Mouse (Mus musculus) kidney, embryonic 15.5 days (tissue): ENCODE data around the gene Spats1. TPM values are rescaled to one million over a fixed set of nuclear protein-coding genes. Genes with fewer than 3 reads are reported as not detected.
"Not testable (repeated sequence)": the region's sequence is repeated elsewhere in the genome, so short reads cannot be mapped to it uniquely, and the experiment has no call there.

Source experiments
- ATAC-seq: fragments of 200-750 bp; cut with Nextera tagmentation; replicated peaks from 2 replicates; pipeline ENCODE4 v1.8.0; 2017; ENCODE audit warnings: moderate TSS enrichment; ENCODE audit not compliant: low FRiP score
- H3K27ac ChIP-seq: fragments of 300-500 bp; sonication (generic); 2 replicates; pipeline ENCODE4 v1.5.1; 2015; ENCODE audit warnings: mild to moderate bottlenecking, inconsistent platforms
- H3K27me3 ChIP-seq: fragments of 300-500 bp; sonication (generic); 2 replicates; pipeline ENCODE4 v1.6.1; 2015; ENCODE audit warnings: inconsistent platforms
- H3K36me3 ChIP-seq: fragments of 300-500 bp; sonication (generic); 2 replicates; pipeline ENCODE4 v1.6.1; 2015; ENCODE audit warnings: inconsistent platforms
- H3K4me1 ChIP-seq: fragments of 300-500 bp; sonication (generic); 2 replicates; pipeline ENCODE4 v1.6.1; 2015; ENCODE audit warnings: inconsistent platforms
- H3K4me2 ChIP-seq: fragments of 300-500 bp; sonication (generic); 2 replicates; pipeline ENCODE4 v1.6.1; 2015; ENCODE audit warnings: moderate library complexity, mild to moderate bottlenecking, inconsistent platforms
- H3K4me3 ChIP-seq: fragments of 300-500 bp; sonication (generic); replicated peaks from 2 replicates; pipeline ENCODE4 v1.5.1; 2015; ENCODE audit warnings: mild to moderate bottlenecking, inconsistent platforms
- H3K9ac ChIP-seq: fragments of 300-500 bp; sonication (generic); 2 replicates; pipeline ENCODE4 v1.6.1; 2015; ENCODE audit warnings: mild to moderate bottlenecking, inconsistent platforms
- H3K9me3 ChIP-seq: fragments of 300-500 bp; sonication (generic); replicated peaks from 2 replicates; pipeline ENCODE4 v1.6.1; 2016; ENCODE audit warnings: inconsistent platforms
- WGBS: fragments of 180-500 bp; shearing (Covaris S2); methylation state at CpG from one replicate; pipeline ENCODE4 v1.1.7; 2015; ENCODE audit warnings: mixed read lengths; 5-methylcytosine and 5-hydroxymethylcytosine counted together
- polyA plus RNA-seq: library from polyadenylated mRNA; unstranded; fragments of >200 nt; fragmentation: Nextera tagmentation; extraction: Ambion mirVana; gene quantifications from 2 replicates; pipeline ENCODE4 v1.2.1, GENCODE M21; 2015

Spats1 gene
- polyA plus RNA-seq, 1 experiment from 2014 or later = 0.29 TPM

- WGBS = 90% methylated on average over 8 of the region's 8 CpGs
- no peak overlapping the region for H3K4me2 ChIP-seq
- H3K36me3 ChIP-seq = no peaks in the 10 kb centered on the region
- H3K4me3 ChIP-seq = no peak overlapping the region
- no peak overlapping the region for H3K27ac ChIP-seq
- H3K9me3 ChIP-seq = no peaks in the 10 kb centered on the region
- no peaks in the 10 kb centered on the region for H3K4me1 ChIP-seq
- no peaks in the 10 kb centered on the region for H3K27me3 ChIP-seq
- ATAC-seq = no peak
- H3K9ac ChIP-seq = no peak overlapping the region
Measured at GRCm38 (mm10) chr17:45459062-45459461, 16.2 kb downstream of the Spats1 start.

GRCm38 (mm10) chr17:45458516-45458915, 16.7 kb downstream of the Spats1 start:
- Histone ChIP-seq H3K9me3 (no peaks in the 10 kb centered on the region), H3K36me3 (no peaks in the 10 kb centered on the region), H3K4me3 (no peak overlapping the region), H3K4me2 (no peak overlapping the region), H3K27me3 (no peaks in the 10 kb centered on the region), H3K9ac (no peak overlapping the region), H3K4me1 (no peaks in the 10 kb centered on the region), H3K27ac (no peak overlapping the region)
- no peak for ATAC-seq
- WGBS = 77% methylated on average over 4 of the region's 4 CpGs

GRCm38 (mm10) chr17:45457487-45457886, 17.7 kb downstream of the Spats1 start:
- Histone ChIP-seq H3K27ac (no peak overlapping the region), H3K4me3 (no peak overlapping the region), H3K9me3 (no peaks in the 10 kb centered on the region), H3K9ac (no peak overlapping the region), H3K27me3 (no peaks in the 10 kb centered on the region), H3K4me1 (no peaks in the 10 kb centered on the region), H3K4me2 (no peak overlapping the region), H3K36me3 (no peaks in the 10 kb centered on the region)
- no peak for ATAC-seq
- WGBS = 93% methylated on average over 5 of the region's 5 CpGs

DNA sequence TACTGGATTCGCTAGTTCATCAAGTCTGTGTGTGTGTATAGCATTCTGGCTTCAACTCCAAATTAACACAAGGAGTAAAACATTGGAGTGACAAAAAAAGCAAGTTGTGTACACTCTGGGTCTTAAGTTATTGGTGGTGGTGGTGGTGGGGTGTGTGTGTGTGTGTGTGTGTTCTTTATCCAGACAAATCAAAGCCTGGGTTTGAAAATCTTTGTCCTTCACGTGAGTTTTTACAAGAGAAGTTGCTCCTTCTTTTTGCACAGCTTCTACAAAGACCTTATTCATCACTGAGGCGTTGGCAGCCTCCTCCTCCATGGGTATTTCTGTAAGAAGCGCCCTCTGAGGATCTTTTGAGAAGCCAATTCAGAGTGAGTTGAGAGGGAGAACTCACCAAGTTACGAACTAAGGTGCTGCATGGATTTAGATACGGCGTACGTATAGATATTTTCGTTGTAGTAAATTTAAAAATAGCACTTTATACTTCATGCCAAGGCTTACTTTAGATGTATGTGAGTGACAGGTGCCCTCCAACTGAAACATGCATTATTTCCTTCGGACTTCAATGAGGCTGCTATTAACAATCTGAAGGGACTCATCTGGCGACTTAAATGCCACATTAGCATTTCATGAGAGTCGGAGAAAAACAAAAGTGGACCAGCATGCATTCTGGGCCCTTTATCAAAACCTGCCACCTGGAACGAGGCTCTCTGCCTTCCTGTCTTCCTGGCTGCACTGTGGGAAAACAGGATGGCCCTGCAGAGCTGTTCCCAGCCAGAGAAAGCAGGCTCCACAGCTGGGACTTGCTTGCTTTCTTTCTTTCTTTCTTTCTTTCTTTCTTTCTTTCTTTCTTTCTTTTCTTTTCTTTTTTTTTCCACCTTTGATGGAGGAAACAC, 18.7 kb downstream of the Spats1 start:
- WGBS = 66% methylated on average over 13 of the region's 13 CpGs
- H3K9ac ChIP-seq = no peak overlapping the region
- H3K9me3 ChIP-seq = no peaks in the 10 kb centered on the region
- no peaks in the 10 kb centered on the region for H3K4me1 ChIP-seq
- no peak overlapping the region for H3K4me2 ChIP-seq
- no peak overlapping the region for H3K27ac ChIP-seq
- ATAC-seq = no peak
- no peaks in the 10 kb centered on the region for H3K36me3 ChIP-seq
- no peaks in the 10 kb centered on the region for H3K27me3 ChIP-seq
- no peak overlapping the region for H3K4me3 ChIP-seq

- H3K9ac ChIP-seq, H3K4me2 ChIP-seq, H3K9me3 ChIP-seq, H3K4me3 ChIP-seq, ATAC-seq, H3K36me3 ChIP-seq, H3K4me1 ChIP-seq, H3K27ac ChIP-seq, H3K27me3 ChIP-seq: not testable (repeated sequence)
- WGBS = 89% methylated on average over 9 of the region's 9 CpGs
Measured at GRCm38 (mm10) chr17:45455783-45456182, 19.4 kb downstream of the Spats1 start.

- Histone ChIP-seq H3K9me3 (no peaks in the 10 kb centered on the region), H3K27ac (no peak overlapping the region), H3K4me3 (no peak overlapping the region), H3K9ac (no peak overlapping the region), H3K4me1 (no peaks in the 10 kb centered on the region), H3K27me3 (no peaks in the 10 kb centered on the region), H3K36me3 (no peaks in the 10 kb centered on the region), H3K4me2 (no peak overlapping the region)
- 80% methylated on average over 2 of the region's 2 CpGs for WGBS
- ATAC-seq = no peak
Measured at GRCm38 (mm10) chr17:45454794-45455193, 20.4 kb downstream of the Spats1 start.

DNA sequence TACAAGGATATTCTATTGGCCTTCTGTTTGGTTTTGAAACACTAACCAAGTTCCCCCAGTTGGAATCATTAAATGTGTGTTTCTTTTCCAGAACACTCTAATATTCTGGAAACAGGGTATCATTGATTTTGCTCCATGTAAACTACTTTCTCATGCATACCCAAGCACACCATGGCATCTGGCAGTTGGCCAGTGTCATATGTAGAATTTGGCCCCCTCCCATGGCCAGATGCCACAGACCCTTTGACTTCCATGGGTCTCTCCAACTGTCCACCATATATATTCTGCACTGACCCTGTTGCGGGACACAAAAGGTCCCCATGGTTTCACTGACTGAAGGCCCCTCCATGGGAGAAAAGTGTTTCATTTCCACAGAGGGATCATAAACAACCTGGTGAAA, 22.9 kb downstream of the Spats1 start:
- Histone ChIP-seq H3K9ac (no peak overlapping the region), H3K4me2 (no peak overlapping the region), H3K36me3 (peaks cover 8% of the 10 kb centered on the region), H3K9me3 (no peaks in the 10 kb centered on the region), H3K4me1 (no peaks in the 10 kb centered on the region), H3K27ac (no peak overlapping the region), H3K27me3 (no peaks in the 10 kb centered on the region), H3K4me3 (no peak overlapping the region)
- WGBS = 85% methylated on average over 1 of the region's 1 CpGs
- ATAC-seq = no peak

GRCm38 (mm10) chr17:45450153-45450552, 25.1 kb downstream of the Spats1 start:
- H3K4me3 ChIP-seq = no peak overlapping the region
- peaks cover 9% of the 10 kb centered on the region for H3K36me3 ChIP-seq
- no peak for ATAC-seq
- H3K27ac ChIP-seq = no peak overlapping the region
- WGBS = 92% methylated on average over 6 of the region's 6 CpGs
- H3K27me3 ChIP-seq = no peaks in the 10 kb centered on the region
- no peaks in the 10 kb centered on the region for H3K9me3 ChIP-seq
- no peak overlapping the region for H3K4me2 ChIP-seq
- H3K9ac ChIP-seq = no peak overlapping the region
- no peaks in the 10 kb centered on the region for H3K4me1 ChIP-seq

DNA sequence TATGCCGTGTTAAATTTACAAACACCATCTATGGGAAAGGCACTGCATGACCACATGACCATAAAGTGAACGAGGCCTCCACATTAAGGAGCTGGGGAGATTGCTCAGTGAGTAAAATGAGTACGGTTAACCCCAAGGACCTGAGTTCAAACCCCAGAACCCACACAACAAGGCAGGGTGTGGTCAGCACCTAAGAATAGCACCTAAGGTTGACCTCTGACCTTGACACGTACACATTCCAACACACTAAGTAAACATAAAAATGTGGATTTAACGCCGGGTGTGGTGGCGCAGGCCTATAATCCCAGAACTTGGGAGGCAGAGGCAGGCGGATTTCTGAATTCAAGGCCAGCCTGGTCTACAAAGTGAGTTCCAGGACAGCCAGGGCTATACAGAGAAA, 25.6 kb downstream of the Spats1 start:
- no peaks in the 10 kb centered on the region for H3K27me3 ChIP-seq
- H3K4me2 ChIP-seq = no peak overlapping the region
- H3K27ac ChIP-seq = no peak overlapping the region
- no peaks in the 10 kb centered on the region for H3K4me1 ChIP-seq
- H3K9me3 ChIP-seq = no peaks in the 10 kb centered on the region
- 97% methylated on average over 8 of the region's 8 CpGs for WGBS
- H3K4me3 ChIP-seq = no peak overlapping the region
- H3K9ac ChIP-seq = no peak overlapping the region
- H3K36me3 ChIP-seq = peaks cover 15% of the 10 kb centered on the region
- no peak for ATAC-seq

GRCm38 (mm10) chr17:45447063-45447462, 28.2 kb downstream of the Spats1 start:
- H3K4me2 ChIP-seq = no peak overlapping the region
- no peak for ATAC-seq

DNA sequence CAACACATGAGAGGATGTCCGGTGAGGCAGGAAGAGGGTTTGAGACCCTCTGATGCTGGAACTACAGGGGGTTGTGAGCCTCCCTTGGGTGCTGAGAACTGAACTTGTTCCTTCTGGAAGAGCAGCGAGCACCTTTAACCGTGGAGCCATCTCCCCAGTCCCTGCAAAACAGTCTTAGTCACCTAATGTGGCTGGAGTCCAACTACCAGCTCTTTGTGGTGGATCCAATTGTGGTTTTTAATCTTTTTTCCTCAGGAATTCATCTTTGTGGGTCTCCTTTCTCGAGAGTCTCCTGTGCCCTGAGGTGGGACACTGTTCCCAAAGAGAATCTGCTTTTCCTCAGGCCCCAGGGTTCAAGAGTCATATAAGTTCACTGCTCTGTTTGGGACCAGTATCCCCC, 29.3 kb downstream of the Spats1 start:
- no peak overlapping the region for H3K27ac ChIP-seq
- H3K4me3 ChIP-seq = no peak overlapping the region
- H3K36me3 ChIP-seq = peaks cover 19% of the 10 kb centered on the region
- 87% methylated on average over 4 of the region's 4 CpGs for WGBS
- H3K9me3 ChIP-seq = no peaks in the 10 kb centered on the region
- H3K27me3 ChIP-seq = no peaks in the 10 kb centered on the region
- no peak overlapping the region for H3K4me2 ChIP-seq
- no peak for ATAC-seq
- no peaks in the 10 kb centered on the region for H3K4me1 ChIP-seq
- no peak overlapping the region for H3K9ac ChIP-seq

More at GRCm38 (mm10) chr17:45447063-45447462, 28.2 kb downstream of the Spats1 start:
- H3K9ac ChIP-seq = no peak overlapping the region
- H3K27ac ChIP-seq = no peak overlapping the region
- no peaks in the 10 kb centered on the region for H3K4me1 ChIP-seq
- no peak overlapping the region for H3K4me3 ChIP-seq
- no peaks in the 10 kb centered on the region for H3K9me3 ChIP-seq
- H3K36me3 ChIP-seq = peaks cover 15% of the 10 kb centered on the region
- no peaks in the 10 kb centered on the region for H3K27me3 ChIP-seq
- WGBS = 92% methylated on average over 2 of the region's 2 CpGs

DNA sequence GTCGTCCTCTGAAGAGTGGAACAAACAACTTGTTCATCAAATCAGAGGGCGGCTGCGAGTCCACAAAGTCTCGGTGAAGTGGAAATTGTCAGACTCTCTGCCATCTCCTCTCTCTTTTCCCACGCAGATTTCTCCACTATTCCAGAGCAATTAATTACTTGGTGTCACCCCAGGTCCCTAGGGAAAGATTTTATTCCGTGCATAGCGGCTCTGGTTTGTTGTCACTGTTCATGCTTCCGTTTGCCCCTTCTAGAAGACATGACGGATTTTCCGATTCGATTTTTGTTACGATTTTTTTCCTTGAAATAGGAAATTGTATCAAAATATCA, 41.0 kb downstream of the Spats1 start:
- Histone ChIP-seq H3K27ac (peak overlapping the region; percentile 98), H3K9ac (peak overlapping the region; percentile 81), H3K9me3 (no peaks in the 10 kb centered on the region), H3K4me2 (peak overlapping the region; percentile 72), H3K36me3 (peaks cover 22% of the 10 kb centered on the region), H3K27me3 (no peaks in the 10 kb centered on the region), H3K4me3 (peak overlapping the region; percentile 75), H3K4me1 (peaks cover 19% of the 10 kb centered on the region)
- WGBS = 3% methylated on average over 12 of the region's 12 CpGs
- no peak for ATAC-seq
